Mouse (Mus musculus) cortical plate, adult 2 months (tissue): Measurements from ENCODE around the gene Relch. TPM values are rescaled to one million over a fixed set of nuclear protein-coding genes. Genes with fewer than 3 reads are reported as not detected.
"Not testable (repeated sequence)": the region's sequence is repeated elsewhere in the genome, so short reads cannot be mapped to it uniquely, and the experiment has no call there.

ENCODE experiments used
- H3K27ac ChIP-seq: fragments of 200-500 bp; 2 replicates; pipeline ENCODE4 v1.5.1; 2012; ENCODE audit warnings: low read length, control low read depth, inconsistent platforms; ENCODE audit not compliant: insufficient read depth
- H3K4me1 ChIP-seq: fragments of 200-500 bp; 2 replicates; pipeline ENCODE4 v1.6.1; 2011; ENCODE audit warnings: low read length; ENCODE audit not compliant: control insufficient read depth, insufficient read depth
- H3K4me3 ChIP-seq: fragments of 200-500 bp; 2 replicates; pipeline ENCODE4 v1.5.1; 2011; ENCODE audit warnings: mild to moderate bottlenecking, low read length, control low read depth; ENCODE audit not compliant: insufficient read depth
- CTCF ChIP-seq: fragments of 200-500 bp; IDR thresholded peaks from 2 replicates; pipeline ENCODE4 v1.5.1; 2011; ENCODE audit warnings: mild to moderate bottlenecking, control low read depth, low read length; ENCODE audit not compliant: insufficient read depth; ENCODE audit errors: extremely low read depth
- POLR2A ChIP-seq: fragments of 200-500 bp; IDR thresholded peaks from 2 replicates; pipeline ENCODE4 v1.6.1; 2011; ENCODE audit warnings: mild to moderate bottlenecking, low read length, control low read depth; ENCODE audit not compliant: insufficient read depth; ENCODE audit errors: extremely low read depth
- polyA plus RNA-seq: library from polyadenylated mRNA; depleted of rRNA; stranded (reverse); fragments of >200 nt; gene quantifications from 2 replicates; pipeline ENCODE4 v1.2.3, GENCODE M21; 2012

Relch gene
- polyA plus RNA-seq, 1 experiment, result 39.6 TPM

- TF ChIP-seq POLR2A (no peak), CTCF (peak; percentile 29; the same call in 1 of the 2 replicates)
- Histone ChIP-seq H3K27ac (no peak overlapping the region), H3K4me3 (no peak overlapping the region)
Observed at GRCm38 (mm10) chr1:105680587-105680986, 16.9 kb downstream of the Relch start.

GRCm38 (mm10) chr1:105685501-105685900 lies 21.8 kb downstream of the Relch start:
- TF ChIP-seq POLR2A, result no peak
- no peak for TF ChIP-seq CTCF
- Histone ChIP-seq H3K27ac (no peak overlapping the region), H3K4me1 (no peaks in the 10 kb centered on the region), H3K4me3 (no peak overlapping the region)

More at GRCm38 (mm10) chr1:105680587-105680986, 16.9 kb downstream of the Relch start:
- H3K4me1 ChIP-seq, result no peaks in the 10 kb centered on the region

GRCm38 (mm10) chr1:105695581-105695980 lies 31.9 kb downstream of the Relch start:
- Histone ChIP-seq H3K4me3 (no peak overlapping the region), H3K27ac (no peak overlapping the region), H3K4me1 (no peaks in the 10 kb centered on the region)
- TF ChIP-seq POLR2A, result no peak
- no peak for TF ChIP-seq CTCF

GRCm38 (mm10) chr1:105700984-105701530 lies 37.4 kb downstream of the Relch start:
- Histone ChIP-seq H3K4me1 (no peaks in the 10 kb centered on the region), H3K4me3 (no peak overlapping the region), H3K27ac (no peak overlapping the region)
- TF ChIP-seq CTCF, result no peak
- TF ChIP-seq POLR2A, result no peak

- TF ChIP-seq POLR2A (no peak), CTCF (no peak)
- Histone ChIP-seq H3K4me3 (no peak overlapping the region), H3K4me1 (no peaks in the 10 kb centered on the region), H3K27ac (no peak overlapping the region)
Observed at GRCm38 (mm10) chr1:105709415-105709814, 45.8 kb downstream of the Relch start.

- no peak overlapping the region for H3K27ac ChIP-seq
- H3K4me1 ChIP-seq, result no peaks in the 10 kb centered on the region
- no peak for TF ChIP-seq POLR2A
- no peak overlapping the region for H3K4me3 ChIP-seq
Observed at GRCm38 (mm10) chr1:105711227-105711626, 47.6 kb downstream of the Relch start.

GRCm38 (mm10) chr1:105712822-105713221 lies 49.2 kb downstream of the Relch start:
- Histone ChIP-seq H3K4me3 (no peak overlapping the region), H3K27ac (no peak overlapping the region), H3K4me1 (no peaks in the 10 kb centered on the region)
- TF ChIP-seq CTCF (no peak), POLR2A (no peak)

GRCm38 (mm10) chr1:105718358-105718757 lies 54.7 kb downstream of the Relch start:
- no peaks in the 10 kb centered on the region for H3K4me1 ChIP-seq
- TF ChIP-seq CTCF, result no peak
- TF ChIP-seq POLR2A, result no peak
- H3K4me3 ChIP-seq, result no peak overlapping the region
- H3K27ac ChIP-seq, result no peak overlapping the region

- H3K4me3 ChIP-seq, H3K4me1 ChIP-seq, H3K27ac ChIP-seq: not testable (repeated sequence)
Observed at GRCm38 (mm10) chr1:105729246-105729645, 65.6 kb downstream of the Relch start.

GRCm38 (mm10) chr1:105735318-105735717 lies 71.7 kb downstream of the Relch start:
- TF ChIP-seq POLR2A, result no peak
- TF ChIP-seq CTCF, result peak; percentile 9; the same call in 1 of the 2 replicates

More at GRCm38 (mm10) chr1:105735318-105735717, 71.7 kb downstream of the Relch start:
- H3K4me3 ChIP-seq, result no peak overlapping the region
- H3K4me1 ChIP-seq, result no peaks in the 10 kb centered on the region
- no peak overlapping the region for H3K27ac ChIP-seq
